Mouse (Mus musculus) intestine, embryonic 16.5 days (tissue): Measurements from ENCODE around the gene Mettl16. TPM values are rescaled to one million over a fixed set of nuclear protein-coding genes. Genes with fewer than 3 reads are reported as not detected.

Experiments used
- ATAC-seq: fragments of 200-750 bp; cut with Nextera tagmentation; 2 replicates; pipeline ENCODE4 v1.8.0; 2017; ENCODE audit warnings: moderate TSS enrichment, moderate library complexity
- H3K27ac ChIP-seq: fragments of 300-500 bp; sonication (generic); 2 replicates; pipeline ENCODE4 v1.5.1; 2014; ENCODE audit warnings: mild to moderate bottlenecking, low read length
- H3K27me3 ChIP-seq: fragments of 300-500 bp; sonication (generic); replicated peaks from 2 replicates; pipeline ENCODE4 v1.6.1; 2014; ENCODE audit warnings: low read length, control low read depth, mixed read lengths; ENCODE audit not compliant: control insufficient read depth, insufficient read depth
- H3K36me3 ChIP-seq: fragments of 300-500 bp; sonication (generic); 2 replicates; pipeline ENCODE4 v1.6.1; 2014; ENCODE audit warnings: low read length, control low read depth; ENCODE audit not compliant: control insufficient read depth, insufficient read depth
- H3K4me1 ChIP-seq: fragments of 300-500 bp; sonication (generic); 2 replicates; pipeline ENCODE4 v1.6.1; 2014; ENCODE audit warnings: low read length, control low read depth, mixed read lengths; ENCODE audit not compliant: control insufficient read depth, insufficient read depth
- H3K4me2 ChIP-seq: fragments of 300-500 bp; sonication (generic); 2 replicates; pipeline ENCODE4 v1.6.1; 2014; ENCODE audit warnings: low read depth, low read length, control low read depth
- H3K4me3 ChIP-seq: fragments of 300-500 bp; sonication (generic); 2 replicates; pipeline ENCODE4 v1.5.1; 2014; ENCODE audit warnings: mild to moderate bottlenecking, low read length
- H3K9ac ChIP-seq: fragments of 300-500 bp; sonication (generic); 2 replicates; pipeline ENCODE4 v1.6.1; 2014; ENCODE audit warnings: low read depth, low read length
- H3K9me3 ChIP-seq: fragments of 300-500 bp; sonication (generic); 2 replicates; pipeline ENCODE4 v1.6.1; 2016; ENCODE audit warnings: low read length, control low read depth; ENCODE audit not compliant: control insufficient read depth
- WGBS: fragments of 180-500 bp; shearing (Covaris S2); extraction: QIAGEN DNeasy Blood & Tissue Kit; methylation state at CpG from one replicate; pipeline ENCODE4 v1.1.7; 2014; 5-methylcytosine and 5-hydroxymethylcytosine counted together
- polyA plus RNA-seq: library from polyadenylated mRNA; unstranded; fragments of >200 nt; fragmentation: Nextera tagmentation; extraction: Ambion mirVana; gene quantifications from 2 replicates; pipeline ENCODE4 v1.2.1, GENCODE M21; 2015

Mettl16 gene
- polyA plus RNA-seq, 1 experiment from 2014 or later = 41.4 TPM

GRCm38 (mm10) chr11:74749241-74749640, 21.4 kb upstream of the Mettl16 start:
- Histone ChIP-seq H3K36me3 (no peaks in the 10 kb centered on the region), H3K27me3 (no peaks in the 10 kb centered on the region), H3K4me3 (no peak overlapping the region), H3K4me1 (no peaks in the 10 kb centered on the region), H3K9me3 (no peaks in the 10 kb centered on the region), H3K4me2 (no peak overlapping the region), H3K27ac (no peak overlapping the region), H3K9ac (no peak overlapping the region)
- no peak for ATAC-seq
- WGBS = 81% methylated on average over 13 of the region's 13 CpGs

GRCm38 (mm10) chr11:74750662-74751351, 19.8 kb upstream of the Mettl16 start:
- no peaks in the 10 kb centered on the region for H3K27me3 ChIP-seq
- H3K4me1 ChIP-seq = no peaks in the 10 kb centered on the region
- no peak overlapping the region for H3K4me2 ChIP-seq
- peak overlapping the region; percentile 15; the same call in 1 of the 2 replicates for H3K27ac ChIP-seq
- no peak overlapping the region for H3K9ac ChIP-seq
- H3K4me3 ChIP-seq = no peak overlapping the region
- WGBS = 67% methylated on average over 7 of the region's 7 CpGs
- ATAC-seq = peak; percentile 74
- H3K36me3 ChIP-seq = no peaks in the 10 kb centered on the region
- H3K9me3 ChIP-seq = no peaks in the 10 kb centered on the region

GRCm38 (mm10) chr11:74751352-74752066, 19.1 kb upstream of the Mettl16 start:
- no peaks in the 10 kb centered on the region for H3K9me3 ChIP-seq
- no peak overlapping the region for H3K4me3 ChIP-seq
- no peaks in the 10 kb centered on the region for H3K36me3 ChIP-seq
- H3K4me2 ChIP-seq = no peak overlapping the region
- WGBS = 65% methylated on average over 9 of the region's 9 CpGs
- ATAC-seq = no peak
- H3K27ac ChIP-seq = peak overlapping the region; percentile 15
- no peaks in the 10 kb centered on the region for H3K4me1 ChIP-seq
- no peaks in the 10 kb centered on the region for H3K27me3 ChIP-seq
- no peak overlapping the region for H3K9ac ChIP-seq

GRCm38 (mm10) chr11:74756631-74757030, 14.0 kb upstream of the Mettl16 start:
- Histone ChIP-seq H3K27ac (peak overlapping the region; percentile 14; the same call in 1 of the 2 replicates), H3K9me3 (no peaks in the 10 kb centered on the region), H3K36me3 (no peaks in the 10 kb centered on the region), H3K27me3 (no peaks in the 10 kb centered on the region), H3K4me3 (no peak overlapping the region), H3K4me2 (no peak overlapping the region), H3K4me1 (no peaks in the 10 kb centered on the region), H3K9ac (no peak overlapping the region)
- WGBS = 55% methylated on average over 2 of the region's 2 CpGs
- peak; percentile 93 for ATAC-seq

DNA sequence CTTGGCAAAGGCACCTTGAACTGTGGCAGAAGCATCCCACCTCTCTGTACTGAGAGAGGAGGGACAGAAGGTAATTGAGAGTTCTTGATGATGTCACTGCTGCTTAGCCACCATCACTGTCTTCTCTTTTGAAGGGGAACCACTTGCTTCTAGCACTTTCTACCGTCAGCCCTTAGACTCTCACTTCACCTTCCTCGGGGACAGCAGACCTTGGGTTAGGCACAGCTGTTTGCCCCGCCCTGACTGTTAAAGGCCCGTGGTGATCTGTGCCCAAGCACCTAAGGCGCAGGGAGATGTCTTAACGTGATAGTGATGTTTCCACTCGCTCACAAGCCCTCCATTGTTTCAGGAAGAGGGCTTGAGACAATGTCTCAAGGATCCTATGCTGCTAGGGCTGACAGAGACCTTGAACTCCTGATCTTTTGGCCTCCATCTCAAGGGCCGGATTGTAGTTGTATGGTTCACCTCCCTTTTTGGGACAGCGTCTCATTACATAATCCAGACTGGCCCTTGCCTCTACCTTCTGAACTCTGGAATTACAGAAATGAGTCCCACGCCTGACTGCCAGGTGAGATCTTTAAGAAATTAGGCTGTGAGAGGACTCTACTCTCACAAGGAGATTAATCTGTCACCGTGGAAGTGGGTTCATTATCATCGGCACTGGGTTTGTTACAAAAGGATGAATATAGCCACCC, 9.5 kb upstream of the Mettl16 start:
- H3K4me1 ChIP-seq = no peaks in the 10 kb centered on the region
- no peak overlapping the region for H3K27ac ChIP-seq
- no peak for ATAC-seq
- H3K9me3 ChIP-seq = no peaks in the 10 kb centered on the region
- H3K27me3 ChIP-seq = no peaks in the 10 kb centered on the region
- no peaks in the 10 kb centered on the region for H3K36me3 ChIP-seq
- no peak overlapping the region for H3K4me3 ChIP-seq
- no peak overlapping the region for H3K4me2 ChIP-seq
- 63% methylated on average over 12 of the region's 12 CpGs for WGBS
- H3K9ac ChIP-seq = no peak overlapping the region

- ATAC-seq = no peak
- no peaks in the 10 kb centered on the region for H3K4me1 ChIP-seq
- no peaks in the 10 kb centered on the region for H3K36me3 ChIP-seq
- H3K9me3 ChIP-seq = no peaks in the 10 kb centered on the region
- no peaks in the 10 kb centered on the region for H3K27me3 ChIP-seq
- no peak overlapping the region for H3K4me2 ChIP-seq
- no peak overlapping the region for H3K4me3 ChIP-seq
- no peak overlapping the region for H3K9ac ChIP-seq
- no peak overlapping the region for H3K27ac ChIP-seq
- 70% methylated on average over 10 of the region's 10 CpGs for WGBS
Observed at GRCm38 (mm10) chr11:74763960-74764625, 6.5 kb upstream of the Mettl16 start.

GRCm38 (mm10) chr11:74767469-74767868, 3.2 kb upstream of the Mettl16 start:
- peaks cover 12% of the 10 kb centered on the region for H3K4me1 ChIP-seq
- H3K4me2 ChIP-seq = no peak overlapping the region
- no peaks in the 10 kb centered on the region for H3K9me3 ChIP-seq
- no peak overlapping the region for H3K4me3 ChIP-seq
- H3K36me3 ChIP-seq = no peaks in the 10 kb centered on the region
- WGBS = 92% methylated on average over 4 of the region's 4 CpGs
- H3K9ac ChIP-seq = no peak overlapping the region
- H3K27ac ChIP-seq = no peak overlapping the region
- ATAC-seq = no peak
- H3K27me3 ChIP-seq = no peaks in the 10 kb centered on the region

DNA sequence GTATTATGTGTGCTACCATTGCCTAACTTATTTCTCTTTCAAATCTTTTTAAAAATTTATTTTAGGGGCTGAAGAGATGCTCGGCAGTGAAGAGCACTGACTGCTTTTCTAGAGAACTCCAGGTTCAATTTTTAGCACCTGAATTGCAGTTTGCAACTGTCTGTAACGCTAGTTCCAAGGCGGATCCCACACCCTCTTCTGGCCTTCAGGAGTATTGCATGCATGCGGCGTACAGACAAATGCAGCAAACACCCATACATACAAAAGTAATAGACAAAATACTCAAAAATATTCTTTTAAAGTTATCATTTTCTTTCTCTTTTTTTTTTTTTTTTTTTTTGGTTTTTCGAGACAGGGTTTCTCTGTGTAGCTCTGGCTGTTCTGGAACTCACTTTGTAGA, 2.6 kb upstream of the Mettl16 start:
- H3K9me3 ChIP-seq = no peaks in the 10 kb centered on the region
- no peak for ATAC-seq
- H3K4me2 ChIP-seq = no peak overlapping the region
- no peak overlapping the region for H3K27ac ChIP-seq
- no peaks in the 10 kb centered on the region for H3K36me3 ChIP-seq
- WGBS = 46% methylated on average over 6 of the region's 6 CpGs
- no peak overlapping the region for H3K9ac ChIP-seq
- H3K27me3 ChIP-seq = no peaks in the 10 kb centered on the region
- peaks cover 13% of the 10 kb centered on the region for H3K4me1 ChIP-seq
- no peak overlapping the region for H3K4me3 ChIP-seq

DNA sequence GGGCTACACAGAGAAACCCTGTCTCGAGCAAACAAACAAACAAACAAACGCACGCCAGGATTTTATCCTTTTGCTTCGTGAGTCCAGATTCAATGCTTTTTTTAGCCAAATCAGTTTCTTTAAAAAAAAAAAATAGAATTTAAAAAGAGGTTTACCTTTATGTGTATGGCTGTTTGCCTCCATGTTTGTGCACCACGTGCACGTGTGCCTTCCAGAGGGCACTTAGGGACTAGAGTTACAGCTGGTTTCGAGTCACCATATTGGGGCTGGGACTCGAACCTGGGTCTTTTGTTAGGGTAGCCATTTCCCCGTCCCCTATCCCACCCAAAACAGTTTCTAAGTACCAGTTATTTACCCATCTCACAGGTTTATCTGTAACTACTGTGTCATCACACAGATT, 593 bp upstream of the Mettl16 start:
- Histone ChIP-seq H3K4me1 (peaks cover 13% of the 10 kb centered on the region), H3K4me2 (peak overlapping the region; percentile 65), H3K4me3 (peak overlapping the region; percentile 94), H3K9ac (peak overlapping the region; percentile 70), H3K36me3 (no peaks in the 10 kb centered on the region; the same call in 1 of the 2 replicates), H3K9me3 (no peaks in the 10 kb centered on the region), H3K27ac (no peak overlapping the region), H3K27me3 (no peaks in the 10 kb centered on the region)
- WGBS = 78% methylated on average over 9 of the region's 9 CpGs
- ATAC-seq = no peak
